Mouse (Mus musculus) retina, adult 2 months (tissue): ENCODE results near the gene Cdr2.
"Not testable (repeated sequence)": the region's sequence is repeated elsewhere in the genome, so short reads cannot be mapped to it uniquely, and the experiment has no call there.

ENCODE experiments used
- DNase-seq: peaks from one replicate; pipeline ENCODE4 v3.0.0-alpha.2; 2012; ENCODE audit warnings: low read depth, low spot score

Cdr2 gene

DNA sequence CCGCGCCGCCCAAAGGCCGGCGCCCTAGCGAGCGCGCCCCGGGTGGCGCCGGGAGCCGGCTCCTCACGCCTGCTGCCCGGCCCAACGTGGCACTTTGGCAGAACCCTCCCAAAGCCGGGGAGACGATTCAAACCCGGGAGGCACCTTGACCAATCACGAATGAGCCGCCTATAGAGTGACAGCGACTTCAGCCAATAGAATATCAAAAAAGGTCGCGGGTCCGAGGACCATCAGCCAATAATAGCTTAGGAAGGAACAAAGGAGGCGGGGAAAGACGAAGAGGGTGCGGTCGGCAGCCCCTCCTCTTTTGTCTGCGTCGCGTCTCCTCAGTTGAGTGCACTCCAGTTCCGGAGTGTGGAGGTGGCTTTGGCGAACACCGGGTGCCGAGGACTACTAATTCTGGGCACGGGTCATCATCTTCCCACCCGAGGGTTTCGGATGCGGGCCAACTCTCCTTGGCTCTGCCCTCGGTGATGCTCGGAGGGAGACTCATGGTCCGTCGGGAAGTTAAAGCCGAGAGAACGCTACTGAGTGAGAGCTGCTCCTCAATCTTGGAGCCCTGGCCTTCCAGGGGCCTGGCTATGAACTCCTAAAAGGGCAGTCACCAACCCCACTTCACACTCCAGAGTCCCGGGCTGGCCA, at the start of gene Cdr2, which contains the start of gene Mfsd13b:
Gene Cdr2, minus strand, starts transcription at position 113 of the 642 bp plus-strand sequence.
Gene Mfsd13b, plus strand, starts transcription at position 310 of the 642 bp plus-strand sequence.
- DNase-seq, result peak; percentile 100

DNA sequence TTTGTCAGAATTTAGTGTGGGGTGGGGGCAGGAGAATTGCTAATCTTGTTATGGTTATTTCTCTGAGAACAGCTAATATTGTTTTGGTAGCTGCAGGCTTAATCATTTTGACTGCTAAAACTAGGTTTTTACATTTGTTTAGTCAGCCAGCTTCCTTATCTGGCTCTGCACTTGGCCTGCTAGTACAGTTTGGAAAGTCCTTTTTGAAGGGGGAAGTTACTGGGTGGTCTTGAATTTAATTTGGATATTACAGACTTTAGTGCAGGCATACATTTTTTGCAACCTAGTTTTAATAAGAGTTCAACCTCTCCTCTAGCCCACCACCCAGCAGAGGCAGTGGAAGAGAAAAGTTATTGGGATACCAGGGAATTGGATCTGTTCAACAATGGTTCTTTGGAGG, 47.8 kb upstream of the Cdr2 start:
- not testable (repeated sequence) for DNase-seq

DNA sequence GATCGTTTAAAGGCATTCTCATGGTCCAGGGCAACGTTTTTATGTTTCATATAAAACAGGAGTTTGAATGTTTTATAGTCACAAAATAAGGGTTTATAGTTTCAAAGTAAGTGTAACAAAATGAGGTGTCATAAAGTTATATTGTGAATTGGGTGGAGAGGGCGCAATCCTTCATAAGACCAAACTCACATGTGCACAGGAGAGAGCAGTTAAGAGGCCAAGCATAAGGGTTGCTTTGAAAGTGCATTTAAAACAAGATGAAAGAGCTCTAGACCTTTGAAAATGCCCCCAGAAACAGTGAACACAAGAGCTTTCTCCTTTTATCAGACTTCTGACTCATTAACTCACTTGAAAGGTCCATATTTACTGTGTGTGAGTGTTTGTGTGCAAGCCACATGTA, 44.2 kb upstream of the Cdr2 start:
- no peak for DNase-seq

DNA sequence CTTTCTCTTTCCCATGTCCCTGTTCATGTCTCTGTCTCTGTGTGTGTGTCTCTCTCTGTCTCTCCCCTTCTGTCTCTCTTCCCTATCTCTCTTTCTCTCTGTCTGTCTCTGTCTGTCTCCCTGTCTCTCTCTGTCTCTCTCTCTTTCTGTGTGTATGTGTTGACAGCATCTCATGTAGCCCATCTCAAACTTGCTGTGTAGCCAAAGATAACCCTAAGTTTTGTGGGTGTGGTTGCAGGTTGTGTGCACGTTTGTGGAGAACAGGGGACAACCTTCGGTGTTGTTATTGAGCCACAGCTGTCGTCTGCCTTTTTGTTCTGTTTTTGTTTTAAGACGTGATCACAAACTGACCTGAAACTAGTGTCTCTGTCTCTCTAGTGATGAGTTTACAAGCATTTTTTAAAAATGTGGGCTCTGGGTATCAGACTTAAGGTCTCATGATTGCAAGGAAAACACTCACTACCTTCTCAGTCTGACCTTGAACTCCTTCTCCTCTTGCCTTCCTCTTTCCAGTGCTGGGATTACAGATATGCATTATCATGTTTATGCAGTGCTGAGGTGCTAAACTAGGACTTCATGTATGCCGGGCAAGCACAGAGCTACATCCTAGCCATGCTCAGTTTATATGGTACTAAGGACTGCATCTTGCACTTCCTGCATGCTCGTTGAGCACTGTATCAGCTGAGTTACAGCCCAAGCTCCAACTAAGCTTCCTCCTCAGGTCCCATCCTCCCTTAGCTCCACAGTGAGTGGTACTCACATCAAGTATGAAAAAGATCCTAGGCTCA, 43.3 kb upstream of the Cdr2 start:
- DNase-seq, result no peak

DNA sequence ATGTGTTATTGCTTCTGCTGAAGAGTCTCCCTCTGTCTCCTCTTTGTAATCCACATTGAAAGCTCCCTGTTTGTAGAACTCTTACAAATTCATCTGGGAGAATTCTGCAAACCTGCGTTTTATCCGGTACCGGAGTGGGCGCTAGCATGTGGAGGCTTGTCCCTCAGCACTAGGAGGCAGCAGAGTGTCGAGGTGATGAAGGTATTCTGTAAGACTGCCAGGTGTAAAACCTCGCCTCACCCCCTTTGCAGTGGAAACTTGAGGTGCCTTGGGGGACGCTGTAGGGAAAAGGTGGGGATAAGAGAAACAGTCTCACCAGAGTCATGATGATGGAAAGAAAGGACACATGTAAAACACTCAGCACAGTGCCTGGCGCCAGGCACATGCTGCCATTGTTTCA, 38.2 kb upstream of the Cdr2 start:
- DNase-seq, result no peak

DNA sequence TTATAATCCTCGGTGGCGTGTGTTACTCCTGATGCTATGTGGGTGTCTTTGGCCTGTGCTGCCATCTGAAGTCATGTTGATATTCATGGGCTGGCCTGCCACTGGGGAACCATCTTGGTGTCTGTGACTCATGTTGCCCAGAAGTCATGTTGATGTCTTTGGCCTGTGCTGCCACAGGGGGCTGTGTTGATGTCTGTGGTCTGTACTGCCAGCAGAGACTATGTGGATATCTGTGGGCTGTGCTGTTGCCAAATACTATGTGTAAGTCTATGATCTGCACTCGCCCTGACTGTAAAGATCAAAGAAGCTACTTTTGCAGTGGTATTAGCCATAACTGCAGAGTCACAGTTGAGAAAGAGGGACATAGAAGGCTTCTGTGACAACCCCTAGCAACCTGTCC, 36.7 kb upstream of the Cdr2 start:
- DNase-seq, result no peak

DNA sequence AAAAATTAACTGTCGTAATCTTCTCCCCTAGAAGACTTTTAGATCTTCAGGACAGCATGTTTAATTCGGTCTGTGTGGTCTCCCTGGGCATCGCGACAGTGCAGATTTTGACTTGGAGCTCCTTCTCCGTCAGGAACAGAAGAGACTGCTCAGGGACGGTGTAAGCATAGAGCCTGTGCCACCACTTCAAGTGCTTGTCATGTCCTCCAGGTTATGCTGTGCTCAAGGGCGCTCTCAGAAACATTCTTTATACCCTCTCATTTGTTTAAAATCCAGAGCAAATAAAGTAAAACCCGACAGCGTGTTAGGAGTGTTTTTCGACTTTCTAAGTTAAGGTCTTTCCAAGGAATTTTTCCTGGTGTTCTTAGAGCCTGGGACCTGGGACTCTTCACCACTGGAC, 32.4 kb upstream of the Cdr2 start:
- no peak for DNase-seq

DNA sequence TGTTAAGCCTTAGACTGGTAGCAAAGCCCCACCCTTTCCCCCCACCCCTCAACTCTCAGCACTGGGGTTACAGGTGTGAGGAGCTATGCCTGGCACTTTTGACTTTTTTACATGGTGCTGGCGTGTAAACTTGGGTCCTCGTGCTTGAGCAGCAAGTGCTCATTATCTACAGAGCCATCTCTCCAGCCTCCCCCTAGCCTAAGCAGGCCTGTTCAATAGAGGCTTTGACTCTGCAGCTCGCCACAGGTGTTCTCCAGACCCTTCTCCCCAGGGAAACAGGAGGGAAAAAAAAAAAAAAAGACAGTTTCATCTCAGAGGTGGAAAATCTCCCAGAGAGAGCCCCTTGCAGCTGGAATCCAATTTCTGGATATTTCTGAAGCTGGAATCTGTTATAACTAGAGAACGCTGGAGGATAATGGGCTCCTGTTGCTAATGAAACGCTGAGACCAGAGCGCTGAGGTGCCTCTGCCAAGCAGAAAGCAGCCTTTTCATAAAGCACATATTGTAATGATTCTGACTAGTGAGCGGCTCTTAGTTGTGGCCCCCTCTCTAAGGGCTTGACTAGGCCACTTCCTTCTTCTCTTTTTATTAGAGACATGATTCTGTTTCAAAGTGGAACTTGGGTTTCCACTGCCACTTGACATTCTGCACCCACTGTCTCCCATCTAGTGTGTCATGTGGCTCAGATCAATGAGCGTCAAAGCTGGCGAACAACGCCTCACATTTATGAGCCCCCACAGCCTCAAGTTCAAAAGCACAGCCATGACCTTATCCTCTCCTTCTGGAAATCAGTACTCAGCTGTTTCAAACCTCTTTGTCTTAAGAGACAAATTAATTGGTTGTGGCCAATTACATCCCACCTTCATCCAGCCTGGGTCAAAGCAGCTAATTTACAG, 29.9 kb upstream of the Cdr2 start:
- no peak for DNase-seq

DNA sequence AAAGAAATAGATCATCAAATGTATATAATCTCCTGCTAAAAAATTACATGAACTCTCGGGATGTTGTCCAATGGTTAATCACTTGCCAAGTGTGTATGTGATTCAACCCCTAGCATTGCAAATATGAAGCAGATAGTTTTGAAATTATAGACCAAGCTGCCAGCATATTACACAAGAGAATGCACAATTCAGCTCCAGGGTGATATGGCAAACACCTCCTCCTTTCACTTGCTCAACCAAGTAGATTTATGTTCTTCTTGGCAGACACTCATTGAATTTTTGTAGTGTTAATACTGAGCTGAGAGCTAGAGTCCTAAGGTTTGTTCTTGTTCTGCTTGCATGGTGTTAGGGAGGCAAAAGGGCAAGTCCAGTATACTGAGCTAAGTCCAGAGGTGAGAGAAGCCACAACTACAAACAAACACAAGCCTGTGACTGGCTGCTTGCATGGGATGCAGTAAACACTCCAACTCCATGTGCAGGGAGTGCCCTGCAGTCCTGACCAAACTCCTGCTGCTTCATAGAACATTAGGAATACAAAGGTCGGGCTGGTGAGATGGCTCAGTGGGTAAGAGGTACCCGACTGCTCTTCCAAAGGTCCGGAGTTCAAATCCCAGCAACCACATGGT, 21.8 kb upstream of the Cdr2 start:
- DNase-seq, result no peak

DNA sequence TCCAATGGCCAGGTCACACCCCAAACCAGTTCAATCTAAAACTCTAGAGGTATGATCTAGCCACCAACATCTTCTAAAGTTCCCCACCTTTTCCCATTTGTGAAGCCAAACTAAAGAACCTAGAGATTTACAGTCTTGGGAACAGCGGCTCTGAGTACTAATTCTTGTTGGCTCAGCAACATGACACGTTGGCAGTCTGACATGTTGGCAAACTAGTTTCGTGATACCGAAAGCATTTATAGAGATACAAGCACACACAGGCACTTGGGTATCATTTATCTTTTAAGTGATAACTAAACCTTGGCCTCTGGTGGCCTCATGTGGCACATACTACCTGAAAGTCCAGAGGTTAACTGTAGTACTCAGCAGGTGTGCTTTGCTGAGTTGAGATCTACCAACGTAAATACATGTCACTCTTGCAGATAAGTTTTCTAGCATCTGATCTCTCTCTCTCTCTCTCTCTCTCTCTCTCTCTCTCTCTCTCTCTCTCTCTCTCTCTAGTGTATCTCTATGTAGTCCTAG, 20.4 kb upstream of the Cdr2 start:
- DNase-seq, result no peak

DNA sequence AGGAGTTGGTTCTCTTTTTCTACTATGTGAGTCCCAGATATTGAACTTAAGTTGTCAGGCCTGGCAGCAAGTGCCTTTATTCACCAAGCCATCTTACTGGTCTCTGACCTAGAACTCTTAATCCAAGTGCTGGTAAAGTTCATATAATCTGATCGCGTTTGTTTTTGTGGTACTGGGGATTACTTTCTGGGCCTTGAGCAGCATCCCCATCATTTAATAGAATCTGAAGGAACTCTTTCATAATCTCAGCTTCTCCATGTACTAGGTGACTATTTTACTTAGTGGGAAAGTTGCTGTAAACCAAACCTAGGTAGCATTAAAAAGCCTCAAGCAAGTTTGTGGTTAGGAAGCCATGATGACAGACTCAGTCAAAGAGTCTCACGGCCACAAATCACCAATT, 19.8 kb upstream of the Cdr2 start:
- no peak for DNase-seq

DNA sequence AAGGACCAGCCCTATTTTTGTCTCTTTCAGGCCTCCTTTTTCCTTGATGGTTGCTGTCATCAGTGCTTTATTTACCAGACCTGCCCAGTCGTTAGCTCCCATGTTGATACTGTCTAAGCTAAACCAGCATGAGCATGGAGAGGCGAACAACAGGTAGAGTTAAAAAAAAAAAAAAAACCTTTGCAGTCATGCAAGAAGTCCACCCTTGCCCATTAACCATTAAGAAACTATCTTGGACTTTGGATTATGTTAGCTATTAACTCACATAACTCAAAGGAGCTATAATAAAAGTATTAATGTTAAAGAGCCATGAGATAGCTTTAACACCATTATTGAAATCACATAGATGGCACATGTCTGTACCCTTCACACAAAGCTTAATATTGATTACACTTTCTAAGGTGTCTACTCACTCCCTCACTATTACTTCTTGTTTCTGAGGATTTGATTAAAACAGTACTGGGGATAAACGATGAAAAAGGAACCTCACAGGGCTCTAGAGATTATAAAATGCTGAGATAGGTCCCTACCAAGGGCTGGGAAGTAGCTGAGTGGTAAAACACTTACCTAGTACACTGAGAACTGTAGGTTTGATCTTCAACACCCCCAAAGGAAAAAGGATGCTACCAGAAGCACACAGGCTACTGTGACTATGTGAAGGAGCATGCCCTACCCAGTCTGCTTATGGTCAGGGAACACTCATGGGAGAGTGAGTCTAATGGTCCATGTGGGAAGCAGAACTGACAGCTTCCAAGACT, 18.1 kb upstream of the Cdr2 start:
- no peak for DNase-seq

DNA sequence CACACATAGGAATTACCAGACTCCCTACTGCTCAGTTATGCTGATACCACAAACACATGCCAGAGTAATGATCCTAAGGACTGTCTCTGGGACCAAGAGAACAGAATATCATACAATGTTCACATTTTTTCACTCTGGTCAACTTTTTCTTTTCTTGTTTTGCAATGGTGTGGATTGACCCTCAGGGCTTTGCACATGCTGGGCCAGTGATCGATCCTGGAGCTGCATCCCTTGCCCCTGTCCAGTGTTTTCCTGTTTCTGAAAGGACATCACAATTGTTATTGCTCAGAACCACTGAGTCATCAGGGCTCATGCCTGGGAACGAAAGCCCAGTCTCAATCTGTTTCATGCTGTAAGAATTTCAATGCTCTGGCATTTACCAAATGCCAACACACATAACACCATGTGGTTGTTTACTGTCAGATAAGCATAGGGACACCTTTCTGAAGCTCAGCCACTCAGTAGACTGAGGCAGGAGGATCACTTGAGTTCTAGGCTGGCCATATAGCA, 17.0 kb upstream of the Cdr2 start:
- DNase-seq, result no peak

DNA sequence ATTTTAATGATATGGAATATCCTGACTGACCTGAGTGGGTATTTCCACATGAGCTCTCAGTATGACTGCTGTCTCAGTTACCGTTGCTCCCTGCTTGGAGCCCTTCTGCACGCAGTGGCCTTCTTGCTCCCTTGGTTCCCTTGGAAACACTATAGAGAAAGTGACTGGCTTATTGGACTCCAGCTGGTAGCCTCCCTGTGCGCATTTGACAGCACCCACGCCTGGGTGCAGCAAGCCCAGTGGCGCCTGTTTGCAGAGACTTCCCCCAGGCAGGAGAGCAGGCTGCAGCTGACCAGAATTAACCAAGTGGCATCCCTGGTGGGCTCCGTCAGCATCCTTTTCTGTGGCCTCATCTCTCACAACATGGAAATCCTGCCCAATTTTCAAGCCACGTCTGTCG, 9.1 kb upstream of the Cdr2 start:
- DNase-seq, result no peak

DNA sequence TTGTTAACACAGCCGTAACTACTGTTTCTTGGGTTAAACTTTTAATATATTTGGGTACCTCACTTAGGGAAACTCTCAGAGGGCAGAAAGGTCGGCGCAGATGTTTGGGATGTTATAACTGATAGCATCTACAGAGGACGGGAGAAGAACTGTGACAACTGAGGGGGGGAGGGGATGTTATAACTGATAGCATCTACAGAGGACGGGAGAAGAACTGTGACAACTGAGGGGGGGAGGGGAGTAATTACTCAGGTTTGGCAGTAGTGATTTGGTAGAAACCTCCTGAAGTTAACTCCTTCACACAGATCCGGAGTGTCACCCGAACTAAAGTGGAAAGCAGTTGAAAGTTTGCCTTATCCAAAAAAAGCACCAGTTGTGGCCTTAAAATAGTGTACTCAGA, 856 bp upstream of the Cdr2 start:
- DNase-seq, result no peak

DNA sequence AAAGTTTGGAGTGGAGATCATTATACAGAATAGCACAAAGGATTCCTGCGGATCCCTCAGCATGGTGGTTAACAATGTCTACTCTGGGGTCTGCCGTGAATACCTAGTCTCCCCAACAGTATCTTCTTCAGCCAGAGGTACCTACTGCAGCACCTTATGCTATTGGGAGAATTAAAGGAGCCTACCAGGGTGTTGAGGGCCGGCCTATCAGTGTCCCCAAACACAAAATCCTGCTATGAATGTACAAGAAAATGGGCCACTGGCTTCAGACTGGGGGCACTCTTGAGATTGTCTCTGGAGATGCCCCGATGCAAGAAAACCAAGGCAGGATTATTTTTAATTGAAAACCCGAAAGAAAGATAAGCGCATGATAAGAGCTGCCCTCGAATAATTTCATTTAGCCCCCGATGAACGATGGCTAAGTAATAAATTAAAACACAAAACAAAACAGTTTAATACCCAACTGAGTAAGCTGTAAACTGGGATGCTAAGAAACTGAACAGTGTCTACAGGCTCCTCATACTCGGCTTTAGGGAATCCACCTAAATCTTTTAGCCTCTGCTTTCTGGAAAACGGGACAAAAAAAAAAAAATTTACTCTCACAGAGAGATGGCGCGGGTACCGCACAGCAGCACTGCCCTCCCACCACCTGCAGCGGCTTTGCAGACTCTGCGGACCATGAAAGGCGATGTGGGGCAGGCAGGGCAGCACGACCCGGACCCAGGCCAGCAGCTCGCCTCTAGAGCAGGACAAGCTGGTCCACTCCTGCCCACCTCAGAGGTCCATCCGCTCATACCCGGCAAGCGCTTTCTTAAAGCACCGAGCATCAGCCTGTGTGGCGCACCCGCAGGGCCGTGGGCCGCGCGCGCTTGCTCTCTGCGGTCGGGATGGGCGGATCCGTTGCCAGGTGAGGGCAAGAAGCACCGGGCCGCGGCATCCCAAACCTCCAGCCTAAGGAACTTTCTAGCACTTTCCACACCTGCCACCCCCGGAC, 884 bp downstream of the Cdr2 start:
- no peak for DNase-seq

DNA sequence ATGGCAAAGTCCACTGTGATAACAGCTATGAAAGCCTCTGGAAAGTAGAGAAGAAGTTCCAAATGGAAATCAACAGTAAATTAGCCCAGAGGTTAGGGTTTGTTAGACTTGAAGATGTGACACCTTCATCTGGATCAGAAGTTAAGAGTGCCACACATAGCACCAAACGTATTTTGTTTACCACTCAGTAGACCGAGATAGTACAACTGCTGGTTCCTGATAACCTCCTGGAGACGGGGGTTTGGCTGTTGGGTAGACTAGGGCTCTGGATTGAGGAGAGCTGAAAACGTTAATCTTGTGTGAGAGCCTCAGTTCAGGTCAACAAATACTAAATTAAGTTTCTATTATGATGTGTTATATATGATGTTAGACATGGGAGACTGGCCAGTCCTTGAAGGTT, 2.1 kb downstream of the Cdr2 start:
- DNase-seq, result no peak

DNA sequence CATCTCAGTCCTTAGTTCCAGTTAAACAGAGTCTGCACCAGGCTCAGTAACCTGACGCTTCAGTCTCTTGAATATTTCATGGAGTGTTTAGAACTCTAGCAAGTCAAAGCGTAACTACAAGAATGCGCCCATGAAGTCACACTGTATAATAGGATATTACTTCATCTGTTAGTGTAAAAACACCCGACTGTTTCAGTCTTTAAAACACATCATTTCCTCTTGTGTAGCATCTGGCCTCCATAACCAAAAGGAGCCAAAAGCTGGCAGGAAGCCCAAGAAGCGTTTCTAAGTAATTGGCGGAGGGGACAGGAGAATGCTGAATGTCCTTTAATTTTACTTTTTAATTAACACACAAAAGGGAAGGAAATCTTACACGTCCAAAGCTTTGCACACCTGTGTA, 5.0 kb downstream of the Cdr2 start:
- DNase-seq, result no peak

DNA sequence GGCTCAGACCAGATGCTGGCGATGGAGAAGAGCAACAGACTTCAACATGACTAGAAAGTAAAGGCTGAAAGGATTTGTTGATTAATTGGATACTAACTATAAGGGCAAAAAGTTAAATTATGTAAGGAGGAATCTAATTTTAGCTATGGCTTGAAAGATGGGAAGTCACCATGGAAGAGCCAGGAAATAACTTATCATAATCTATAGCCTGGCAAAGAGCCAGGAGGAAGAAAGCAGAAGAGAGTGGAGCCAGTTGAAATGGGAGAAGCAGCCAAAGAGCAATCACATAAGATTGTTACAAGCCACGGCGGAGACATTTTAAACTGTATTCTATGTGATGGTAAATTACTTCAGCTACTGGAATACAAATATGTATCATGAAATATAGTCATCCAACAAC, 8.1 kb downstream of the Cdr2 start:
- no peak for DNase-seq
